In genomic region chr13:44804876-44805275, GRCm38 (mm10) we compare ENCODE assay signal across 8 mouse cellular contexts.
DNase-seq lines count a peak whose midpoint lies in the region; ATAC-seq and TF ChIP-seq lines count a peak whose summit lies in the region.
"Had no signal": no experiment of that assay in that cellular context is flagged by ENCODE, and none has a peak within 500 bp of the region (broad histone marks: within the 10 kb centered on the region; RNA-seq: fewer than 3 reads in every experiment).

No protein-coding gene starts in this region.

- H3K4me3 ChIP-seq in kidney, adult 2 months (ENCODE audit: insufficient read depth, low read depth, low read length) = no peak overlapping the region
- no peak overlapping the region for H3K4me3 ChIP-seq in kidney, embryonic 15.5 days (replicated peaks)
- H3K4me3 ChIP-seq in G1E (ENCODE audit: low read depth, low read length) = no peak overlapping the region
- H3K4me3 ChIP-seq in limb, embryonic 14.5 days (replicated peaks; ENCODE audit: low read length) = no peak overlapping the region
- H3K4me3 ChIP-seq in spleen, adult 2 months (ENCODE audit: extremely low read depth, insufficient read depth, insufficient read length) = no peak overlapping the region
- H3K4me3 ChIP-seq: heart, embryonic 13.5 days had no signal

- peak; percentile 63 for TF ChIP-seq CTCF in kidney, adult 2 months (conservative IDR thresholded peaks at IDR 0.05; ENCODE audit: insufficient read depth, insufficient read length, low read depth, low read length)
- peak; percentile 35; the same call in 1 of the 2 replicates for TF ChIP-seq CTCF in G1E (IDR thresholded peaks at IDR 0.05; ENCODE audit: low read depth, low read length)
- peak; percentile 34; the same call in 1 of the 2 replicates for TF ChIP-seq CTCF in spleen, adult 2 months (IDR thresholded peaks at IDR 0.05; ENCODE audit: extremely low read depth, insufficient read depth, insufficient read length, insufficient replicate concordance)

- intact Hi-C loops in gastrocnemius, postnatal 36 days (cut with DNase I) = no loop called here

- H3K4me2 ChIP-seq in kidney, embryonic 15.5 days = no peak overlapping the region
- no peak overlapping the region for H3K4me2 ChIP-seq in limb, embryonic 14.5 days (replicated peaks; ENCODE audit: low read depth, low read length, severe bottlenecking)
- H3K4me2 ChIP-seq: heart, embryonic 13.5 days had no signal

- DNase-seq in kidney, adult 2 months = peak; percentile 54
- no peak for DNase-seq in G1E (ENCODE audit: low spot score)
- DNase-seq in adrenal gland, postnatal 25 days = peak; percentile 56
- DNase-seq in gastrocnemius, postnatal 36 days = peak; percentile 19 to 38
- peak; percentile 26 for DNase-seq in limb, embryonic 14.5 days (ENCODE audit: low spot score)
- peak in 1 of 2 experiments; percentile 42 for DNase-seq in spleen, adult 2 months (ENCODE audit: low read depth in 1 of 2, low spot score in 2 of 2)

- 16% methylated on average over 1 of the region's 1 CpGs for WGBS in kidney, adult 2 months
- 41% methylated on average over 1 of the region's 1 CpGs for WGBS in kidney, embryonic 15.5 days
- WGBS in limb, embryonic 14.5 days = 25% methylated on average over 1 of the region's 1 CpGs
- WGBS in spleen, adult 2 months = 26% methylated on average over 1 of the region's 1 CpGs

- H3K4me1 ChIP-seq in kidney, adult 2 months (ENCODE audit: control insufficient read depth, insufficient read depth, low read length) = no peaks in the 10 kb centered on the region; the same call in 1 of the 2 replicates
- peaks cover 8% of the 10 kb centered on the region for H3K4me1 ChIP-seq in kidney, embryonic 15.5 days
- peaks cover 7% of the 10 kb centered on the region for H3K4me1 ChIP-seq in G1E (ENCODE audit: insufficient read depth, low read depth, low read length)
- peaks cover 13% of the 10 kb centered on the region for H3K4me1 ChIP-seq in limb, embryonic 14.5 days (ENCODE audit: control insufficient read depth, insufficient read depth, low read length)
- peaks cover 16% of the 10 kb centered on the region for H3K4me1 ChIP-seq in spleen, adult 2 months (ENCODE audit: control insufficient read depth, insufficient read depth, insufficient read length)

- no peak for ATAC-seq in kidney, embryonic 15.5 days (replicated peaks; ENCODE audit: low FRiP score)
- ATAC-seq in G1E (ENCODE audit: extremely low read depth, insufficient number of reproducible peaks, low FRiP score, poor library complexity, severe bottlenecking) = no peak
- no peak for ATAC-seq in limb, embryonic 14.5 days (ENCODE audit: low FRiP score, low read depth)

- no peak for TF ChIP-seq POLR2A in kidney, adult 2 months (IDR thresholded peaks at IDR 0.05; ENCODE audit: low read depth, low read length)
- no peak for TF ChIP-seq POLR2A in limb, embryonic 14.5 days (IDR thresholded peaks at IDR 0.05; ENCODE audit: borderline replicate concordance, extremely low read depth, insufficient read depth, insufficient read length)
- no peak for TF ChIP-seq POLR2A in spleen, adult 2 months (IDR thresholded peaks at IDR 0.05; ENCODE audit: low read depth, low read length)

- no peak overlapping the region for H3K9ac ChIP-seq in kidney, embryonic 15.5 days
- no peak overlapping the region for H3K9ac ChIP-seq in limb, embryonic 14.5 days (ENCODE audit: low read depth, low read length, severe bottlenecking)
- H3K9ac ChIP-seq: heart, embryonic 13.5 days had no signal

- no peaks in the 10 kb centered on the region for H3K36me3 ChIP-seq in kidney, adult 2 months (ENCODE audit: control insufficient read depth, insufficient read depth, low read length)
- H3K36me3 ChIP-seq in kidney, embryonic 15.5 days = no peaks in the 10 kb centered on the region
- peaks cover 13% of the 10 kb centered on the region for H3K36me3 ChIP-seq in G1E (replicated peaks)
- no peaks in the 10 kb centered on the region for H3K36me3 ChIP-seq in limb, embryonic 14.5 days (ENCODE audit: control insufficient read depth, insufficient read depth, low read length)
- H3K36me3 ChIP-seq in spleen, adult 2 months (ENCODE audit: control insufficient read depth, insufficient read depth, low read length) = no peaks in the 10 kb centered on the region
- H3K36me3 ChIP-seq: heart, embryonic 13.5 days had no signal

- H3K27ac ChIP-seq in kidney, adult 2 months (ENCODE audit: insufficient read depth, low read depth, low read length) = no peak overlapping the region
- no peak overlapping the region for H3K27ac ChIP-seq in kidney, embryonic 15.5 days
- no peak overlapping the region for H3K27ac ChIP-seq in limb, embryonic 14.5 days (replicated peaks; ENCODE audit: low read depth, low read length)
- no peak overlapping the region for H3K27ac ChIP-seq in spleen, adult 2 months (ENCODE audit: insufficient read depth, low read length)
- H3K27ac ChIP-seq: heart, embryonic 13.5 days had no signal

- H3K9me3 ChIP-seq in kidney, embryonic 15.5 days (replicated peaks) = no peaks in the 10 kb centered on the region
- H3K9me3 ChIP-seq in G1E (replicated peaks) = no peaks in the 10 kb centered on the region
- no peaks in the 10 kb centered on the region for H3K9me3 ChIP-seq in limb, embryonic 14.5 days (ENCODE audit: control insufficient read depth, low read length)
- H3K9me3 ChIP-seq: heart, embryonic 13.5 days had no signal

- no peaks in the 10 kb centered on the region for H3K27me3 ChIP-seq in kidney, adult 2 months (replicated peaks; ENCODE audit: control insufficient read depth, insufficient read depth, low read length)
- H3K27me3 ChIP-seq in kidney, embryonic 15.5 days = no peaks in the 10 kb centered on the region
- H3K27me3 ChIP-seq in G1E (ENCODE audit: insufficient read depth, low read length) = no peaks in the 10 kb centered on the region
- H3K27me3 ChIP-seq in limb, embryonic 14.5 days (ENCODE audit: control insufficient read depth, insufficient read depth, low read length) = no peaks in the 10 kb centered on the region
- no peaks in the 10 kb centered on the region for H3K27me3 ChIP-seq in spleen, adult 2 months (ENCODE audit: control insufficient read depth, insufficient read depth, low read length)
- H3K27me3 ChIP-seq: heart, embryonic 13.5 days had no signal
